Mouse (Mus musculus): ENCODE results near the gene Fcgr2b. TPM values are rescaled to one million over a fixed set of nuclear protein-coding genes. Genes with fewer than 3 reads are reported as not detected.

Fcgr2b gene
- total and polyA plus RNA-seq, 3 experiments: 4.7 to 8.2 TPM; not detected in 1

- H3K27me3 ChIP-seq (ENCODE audit: control insufficient read depth in 1 of 2, insufficient read depth in 2 of 2, low read length in 2 of 2): no peaks in the 10 kb centered on the region
- H3K4me1 ChIP-seq (ENCODE audit: control insufficient read depth in 1 of 2, insufficient read depth in 2 of 2, low read length in 2 of 2): peaks cover 3 to 4% of the 10 kb centered on the region in 2 experiments; a peak in 2 of 4 replicates
- no peaks in the 10 kb centered on the region for H3K79me2 ChIP-seq (ENCODE audit: control insufficient read depth, insufficient read depth, low read length, poor library complexity)
- peaks cover 2% of the 10 kb centered on the region; the same call in 1 of the 2 replicates for H3K9me3 ChIP-seq (replicated peaks; ENCODE audit: insufficient read depth, low read length)
- DNase-seq (ENCODE audit: low read depth, low spot score): peak; percentile 78
- peak overlapping the region; percentile 51 for H3K27ac ChIP-seq (ENCODE audit: control insufficient read depth, low read depth, low read length)
- H3K4me3 ChIP-seq (ENCODE audit: control insufficient read depth in 1 of 2, insufficient read depth in 1 of 2, low read depth in 2 of 2, low read length in 2 of 2): no peak overlapping the region
- H3K9ac ChIP-seq (ENCODE audit: control insufficient read depth, low read depth, low read length, poor library complexity, severe bottlenecking): no peak overlapping the region
- peaks cover 0 to 2% of the 10 kb centered on the region in 2 experiments; a peak in 2 of 4 replicates for H3K36me3 ChIP-seq (ENCODE audit: control insufficient read depth in 1 of 2, insufficient read depth in 2 of 2, low read length in 2 of 2)
- TF ChIP-seq HCFC1 (IDR thresholded peaks at IDR 0.05; ENCODE audit: low read depth, low read length) (no peak), SIN3A (IDR thresholded peaks at IDR 0.05; ENCODE audit: low read length) (no peak), ZMIZ1 (IDR thresholded peaks at IDR 0.05; ENCODE audit: low read depth, low read length) (no peak), NELFE (IDR thresholded peaks at IDR 0.05; ENCODE audit: low read depth, low read length) (no peak), MEF2A (IDR thresholded peaks at IDR 0.05; ENCODE audit: extremely low read depth, insufficient replicate concordance, low read depth, low read length, poor library complexity, severe bottlenecking) (no peak), MAZ (IDR thresholded peaks at IDR 0.05; ENCODE audit: low read depth, low read length) (no peak), ETS1 (IDR thresholded peaks at IDR 0.05; ENCODE audit: low read depth, low read length) (peak; percentile 76), BHLHE40 (IDR thresholded peaks at IDR 0.05; ENCODE audit: borderline replicate concordance, low read depth, low read length) (no peak), MYC (IDR thresholded peaks at IDR 0.05; ENCODE audit: low read depth, low read length) (no peak), RCOR1 (IDR thresholded peaks at IDR 0.05; ENCODE audit: low read depth, low read length) (peak; percentile 53; the same call in 1 of the 2 replicates), MAFK (IDR thresholded peaks at IDR 0.05; ENCODE audit: borderline replicate concordance, low read depth, low read length) (peak; percentile 68; the same call in 1 of the 2 replicates), UBTF (IDR thresholded peaks at IDR 0.05; ENCODE audit: borderline replicate concordance, insufficient read depth, low read depth, low read length) (no peak), E2F4 (IDR thresholded peaks at IDR 0.05; ENCODE audit: borderline replicate concordance, low read depth, low read length) (no peak), TCF12 (IDR thresholded peaks at IDR 0.05; ENCODE audit: low read depth, low read length) (peak; percentile 46; the same call in 1 of the 2 replicates), CHD1 (IDR thresholded peaks at IDR 0.05; ENCODE audit: low read depth, low read length) (no peak), POLR2AphosphoS2 (IDR thresholded peaks at IDR 0.05; ENCODE audit: low read length) (no peak), SMC3 (IDR thresholded peaks at IDR 0.05; ENCODE audit: low read depth, low read length) (no peak), MYB (IDR thresholded peaks at IDR 0.05; ENCODE audit: low read depth, low read length) (no peak), ZNF384 (IDR thresholded peaks at IDR 0.05; ENCODE audit: low read depth, low read length) (no peak), JUND (IDR thresholded peaks at IDR 0.05; ENCODE audit: low read depth, low read length) (no peak), RAD21 (IDR thresholded peaks at IDR 0.05; ENCODE audit: low read depth, low read length) (no peak), TAL1 (IDR thresholded peaks at IDR 0.05; ENCODE audit: low read length) (peak; percentile 50), MXI1 (IDR thresholded peaks at IDR 0.05; ENCODE audit: low read depth, low read length) (no peak), ZC3H11A (IDR thresholded peaks at IDR 0.05; ENCODE audit: low read depth, low read length) (no peak), POLR2AphosphoS5 (IDR thresholded peaks at IDR 0.05; ENCODE audit: borderline replicate concordance, low read depth, low read length) (no peak), TBP (IDR thresholded peaks at IDR 0.05; ENCODE audit: low read depth, low read length) (no peak), ZKSCAN1 (IDR thresholded peaks at IDR 0.05; ENCODE audit: low read depth, low read length) (no peak), CHD2 (IDR thresholded peaks at IDR 0.05; ENCODE audit: low read length) (no peak), KAT2A (conservative IDR thresholded peaks at IDR 0.05; ENCODE audit: low read depth, low read length) (no peak), CTCF (IDR thresholded peaks at IDR 0.05 in 2 of 3, conservative IDR thresholded peaks at IDR 0.05 in 1 of 3; ENCODE audit: control insufficient read depth in 1 of 3, insufficient read depth in 1 of 3, low read depth in 2 of 3, low read length in 3 of 3, poor library complexity in 1 of 3, severe bottlenecking in 1 of 3) (no peak), GATA1 (IDR thresholded peaks at IDR 0.05; ENCODE audit: low read depth, low read length) (peak; percentile 90), MAX (IDR thresholded peaks at IDR 0.05; ENCODE audit: low read length) (no peak), EP300 (IDR thresholded peaks at IDR 0.05; ENCODE audit: low read depth in 1 of 2, low read length in 2 of 2) (peak; percentile 66 to 68), NRF1 (IDR thresholded peaks at IDR 0.05; ENCODE audit: insufficient read depth, low read depth, low read length, poor library complexity, severe bottlenecking) (no peak), ELF1 (IDR thresholded peaks at IDR 0.05; ENCODE audit: low read depth, low read length) (0 out of 2 replicates have a peak, but pooled peaks have one; percentile 36), USF2 (IDR thresholded peaks at IDR 0.05; ENCODE audit: borderline replicate concordance in 1 of 2, insufficient read depth in 1 of 2, low read depth in 1 of 2, low read length in 2 of 2) (no peak), POLR2A (IDR thresholded peaks at IDR 0.05; ENCODE audit: control insufficient read depth in 1 of 2, insufficient read depth in 1 of 2, low read depth in 1 of 2, low read length in 2 of 2, poor library complexity in 1 of 2) (no peak), USF1 (IDR thresholded peaks at IDR 0.05; ENCODE audit: low read depth, low read length) (no peak)
Measured at GRCm38 (mm10) chr1:170950772-170951171, 25.6 kb downstream of the Fcgr2b start.

All from MEL (cell line).